Mouse (Mus musculus) liver, adult 2 months (tissue): Measurements from ENCODE around the gene Arf4.

Experiments used
- CTCF ChIP-seq: fragments of 200-500 bp; IDR thresholded peaks from 2 replicates; pipeline ENCODE4 v1.5.1; 2011; ENCODE audit warnings: low read depth, low read length, control low read depth
- POLR2A ChIP-seq: fragments of 200-500 bp; IDR thresholded peaks from 2 replicates; pipeline ENCODE4 v1.6.1; 2011; ENCODE audit warnings: low read length, control low read depth; ENCODE audit not compliant: insufficient read depth; ENCODE audit errors: extremely low read depth

- no peak for TF ChIP-seq CTCF
- TF ChIP-seq POLR2A = no peak
Measured at GRCm38 (mm10) chr14:26609674-26610073, 28.2 kb upstream of the Arf4 start.
